Mouse (Mus musculus) C2C12 (cell line): Measurements from ENCODE around the gene Ccdc142.

ENCODE experiments used
- CTCF ChIP-seq: IDR thresholded peaks from one replicate; pipeline ENCODE4 v1.5.1; 2011; ENCODE audit not compliant: control insufficient read depth, insufficient read depth, insufficient read length
- USF1 ChIP-seq: IDR thresholded peaks from one replicate; pipeline ENCODE4 v1.6.1; 2011; ENCODE audit warnings: low read depth, mild to moderate bottlenecking, control low read depth, moderate library complexity

DNA sequence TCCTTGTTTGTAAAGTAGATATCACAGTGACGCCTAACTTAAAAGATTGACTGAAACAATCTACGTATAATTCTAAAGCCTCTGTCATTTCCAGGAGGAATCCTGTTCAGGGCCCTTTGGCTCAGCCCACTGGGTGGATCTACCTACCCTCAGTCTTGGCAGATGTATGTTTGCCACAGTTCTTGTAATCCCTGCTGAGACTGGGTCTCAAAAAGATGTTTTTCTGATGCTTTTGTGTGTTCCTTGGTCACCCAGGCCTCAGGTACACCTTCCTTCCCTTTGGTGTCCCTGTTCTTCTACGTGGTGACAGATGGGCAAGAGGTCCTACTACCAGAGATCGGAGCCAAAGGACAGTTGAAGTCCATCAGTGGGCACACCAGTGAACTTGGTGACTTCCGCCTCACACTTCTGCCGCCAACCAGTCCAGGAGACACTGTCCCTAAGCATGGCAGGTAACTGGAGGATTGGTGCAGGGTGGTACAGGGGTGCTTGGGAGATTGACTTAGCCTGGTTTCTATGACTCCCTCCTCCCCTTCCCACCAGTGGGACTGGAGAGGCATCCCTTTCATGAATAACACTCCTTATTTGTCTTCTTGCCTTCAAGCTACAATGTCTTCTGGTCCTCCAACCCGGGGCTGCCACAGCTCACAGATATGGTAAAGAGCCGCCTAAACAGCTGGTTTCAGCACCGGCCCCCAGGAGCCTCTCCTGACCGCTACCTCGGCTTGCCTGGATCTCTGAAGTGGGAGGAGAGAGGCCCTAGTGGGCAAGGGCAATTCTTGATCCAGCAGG is 15.2 kb downstream of the Ccdc142 start:
- TF ChIP-seq CTCF: no peak
- no peak for TF ChIP-seq USF1
